Mouse (Mus musculus) hindbrain, embryonic 10.5 days (tissue): ENCODE measurements at regions not wholly inside any gene's neighbourhood (a gene's known extent, or its start where the extent isn't known, plus 50 kb on each side); places are given as distances from the start of the nearest gene placed in this dataset.

ENCODE experiments used
- DNase-seq: peaks from one replicate; pipeline ENCODE4 v3.0.0-alpha.2; 2017; ENCODE audit warnings: low spot score
- H3K27ac ChIP-seq: fragments of 300-500 bp; sonication (generic); 2 replicates; pipeline ENCODE4 v1.5.1; 2016; ENCODE audit warnings: mild to moderate bottlenecking, moderate library complexity
- H3K27me3 ChIP-seq: fragments of 300-500 bp; sonication (generic); 2 replicates; pipeline ENCODE4 v1.6.1; 2016; ENCODE audit warnings: mild to moderate bottlenecking; ENCODE audit not compliant: poor library complexity, insufficient read depth, severe bottlenecking
- H3K36me3 ChIP-seq: fragments of 300-500 bp; sonication (generic); 2 replicates; pipeline ENCODE4 v1.6.1; 2016; ENCODE audit warnings: mild to moderate bottlenecking, moderate library complexity
- H3K4me1 ChIP-seq: fragments of 300-500 bp; sonication (generic); replicated peaks from 2 replicates; pipeline ENCODE4 v1.6.1; 2016; ENCODE audit warnings: mild to moderate bottlenecking
- H3K4me3 ChIP-seq: fragments of 300-500 bp; sonication (generic); 2 replicates; pipeline ENCODE4 v1.5.1; 2016; ENCODE audit warnings: mild to moderate bottlenecking, moderate library complexity
- H3K9me3 ChIP-seq: fragments of 300-500 bp; sonication (generic); 2 replicates; pipeline ENCODE4 v1.6.1; 2016; ENCODE audit warnings: mild to moderate bottlenecking, moderate library complexity
- WGBS: fragments of 180-500 bp; shearing (Covaris S2); methylation state at CpG from one replicate; pipeline ENCODE4 v1.1.7; 2016; 5-methylcytosine and 5-hydroxymethylcytosine counted together

GRCm38 (mm10) chr12:91980321-91980720 is 131.4 kb upstream of the Sel1l start:
- Histone ChIP-seq H3K27ac (no peak overlapping the region), H3K4me1 (no peaks in the 10 kb centered on the region), H3K4me3 (no peak overlapping the region), H3K36me3 (no peaks in the 10 kb centered on the region), H3K27me3 (no peaks in the 10 kb centered on the region), H3K9me3 (no peaks in the 10 kb centered on the region)
- DNase-seq, result no peak
- 80% methylated on average over 7 of the region's 7 CpGs for WGBS

DNA sequence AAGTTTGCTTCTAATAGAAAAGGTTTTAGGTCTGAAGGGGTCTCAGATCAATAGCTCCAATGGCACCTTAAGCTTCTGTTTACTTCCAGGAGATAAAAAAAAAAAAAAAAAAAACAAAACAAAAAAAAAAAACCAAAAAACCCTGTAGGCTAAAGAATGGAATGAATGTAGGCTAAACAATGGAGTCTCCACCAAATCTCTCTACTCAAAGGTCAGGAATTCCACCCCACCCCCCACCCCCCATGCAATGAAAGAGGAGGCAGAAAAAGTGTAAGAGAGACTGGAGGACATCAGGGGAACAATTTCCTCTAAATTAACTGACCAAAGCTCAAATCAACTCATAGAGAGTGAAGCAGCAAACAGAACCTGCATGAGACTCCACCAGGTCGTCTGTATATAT is 122.1 kb upstream of the Sel1l start:
- H3K36me3 ChIP-seq, result no peaks in the 10 kb centered on the region
- 58% methylated on average over 1 of the region's 1 CpGs for WGBS
- H3K9me3 ChIP-seq, result no peaks in the 10 kb centered on the region
- no peak for DNase-seq
- no peaks in the 10 kb centered on the region for H3K27me3 ChIP-seq
- no peaks in the 10 kb centered on the region for H3K4me1 ChIP-seq
- H3K4me3 ChIP-seq, result no peak overlapping the region
- no peak overlapping the region for H3K27ac ChIP-seq

GRCm38 (mm10) chr12:91965937-91966336 is 117.0 kb upstream of the Sel1l start:
- 93% methylated on average over 1 of the region's 1 CpGs for WGBS
- no peak for DNase-seq
- Histone ChIP-seq H3K4me3 (no peak overlapping the region), H3K27ac (no peak overlapping the region), H3K9me3 (no peaks in the 10 kb centered on the region), H3K27me3 (no peaks in the 10 kb centered on the region), H3K36me3 (no peaks in the 10 kb centered on the region), H3K4me1 (no peaks in the 10 kb centered on the region)

DNA sequence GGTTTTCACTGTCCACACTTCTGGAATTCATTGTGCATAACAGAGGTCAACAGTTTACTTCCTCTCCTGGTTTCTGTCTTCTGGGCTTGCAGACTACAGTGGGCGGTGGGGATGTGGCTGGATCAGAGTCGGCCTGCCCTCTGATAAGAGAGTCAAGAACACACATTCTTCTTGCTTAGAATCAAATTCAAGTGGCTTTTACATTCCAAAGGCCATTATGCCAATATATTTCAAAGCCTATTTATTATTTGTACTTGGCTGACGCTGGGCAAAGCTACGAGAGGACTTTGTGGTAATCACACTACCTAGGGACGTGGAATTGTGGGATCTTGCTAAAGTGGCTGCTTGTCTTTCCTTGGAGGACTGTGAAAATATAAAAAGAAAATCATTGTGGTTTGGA is 114.3 kb upstream of the Sel1l start:
- no peaks in the 10 kb centered on the region for H3K27me3 ChIP-seq
- 84% methylated on average over 5 of the region's 5 CpGs for WGBS
- DNase-seq, result no peak
- no peaks in the 10 kb centered on the region for H3K36me3 ChIP-seq
- no peaks in the 10 kb centered on the region for H3K9me3 ChIP-seq
- H3K27ac ChIP-seq, result no peak overlapping the region
- no peak overlapping the region for H3K4me3 ChIP-seq
- no peaks in the 10 kb centered on the region for H3K4me1 ChIP-seq

DNA sequence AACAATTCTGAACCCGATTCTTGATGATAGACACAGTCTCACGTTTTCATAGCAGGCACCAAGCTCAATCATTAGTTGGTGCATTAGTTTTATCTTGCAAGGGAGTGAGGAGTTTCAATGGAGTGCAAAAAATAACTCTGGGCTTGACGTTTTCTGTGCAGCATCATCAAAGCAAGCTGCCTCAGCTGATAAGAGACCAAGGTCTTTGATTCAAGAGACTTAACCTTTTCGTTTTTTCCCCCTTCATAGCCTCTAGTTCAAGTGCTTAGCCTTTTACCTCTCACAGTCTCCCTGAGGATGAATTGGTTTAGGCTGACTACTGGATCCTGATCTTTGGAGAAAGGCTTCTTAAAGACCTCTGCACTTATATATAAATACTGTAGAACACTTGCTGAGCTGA is 109.1 kb upstream of the Sel1l start:
- Histone ChIP-seq H3K4me3 (no peak overlapping the region), H3K27me3 (no peaks in the 10 kb centered on the region), H3K9me3 (no peaks in the 10 kb centered on the region), H3K27ac (no peak overlapping the region), H3K4me1 (no peaks in the 10 kb centered on the region), H3K36me3 (no peaks in the 10 kb centered on the region)
- 75% methylated on average over 4 of the region's 4 CpGs for WGBS
- no peak for DNase-seq

- Histone ChIP-seq H3K9me3 (no peaks in the 10 kb centered on the region), H3K27me3 (no peaks in the 10 kb centered on the region), H3K27ac (no peak overlapping the region), H3K4me1 (no peaks in the 10 kb centered on the region), H3K4me3 (no peak overlapping the region), H3K36me3 (no peaks in the 10 kb centered on the region)
- DNase-seq, result no peak
- 82% methylated on average over 3 of the region's 3 CpGs for WGBS
These were observed 107.5 kb upstream of the Sel1l start for GRCm38 (mm10) chr12:91956411-91956810.

GRCm38 (mm10) chr12:91948602-91949167 is 99.7 kb upstream of the Sel1l start:
- H3K4me1 ChIP-seq, result no peaks in the 10 kb centered on the region
- no peak for DNase-seq
- WGBS, result 88% methylated on average over 8 of the region's 8 CpGs
- H3K27me3 ChIP-seq, result no peaks in the 10 kb centered on the region
- no peak overlapping the region for H3K27ac ChIP-seq
- H3K36me3 ChIP-seq, result no peaks in the 10 kb centered on the region
- no peak overlapping the region for H3K4me3 ChIP-seq
- H3K9me3 ChIP-seq, result no peaks in the 10 kb centered on the region

DNA sequence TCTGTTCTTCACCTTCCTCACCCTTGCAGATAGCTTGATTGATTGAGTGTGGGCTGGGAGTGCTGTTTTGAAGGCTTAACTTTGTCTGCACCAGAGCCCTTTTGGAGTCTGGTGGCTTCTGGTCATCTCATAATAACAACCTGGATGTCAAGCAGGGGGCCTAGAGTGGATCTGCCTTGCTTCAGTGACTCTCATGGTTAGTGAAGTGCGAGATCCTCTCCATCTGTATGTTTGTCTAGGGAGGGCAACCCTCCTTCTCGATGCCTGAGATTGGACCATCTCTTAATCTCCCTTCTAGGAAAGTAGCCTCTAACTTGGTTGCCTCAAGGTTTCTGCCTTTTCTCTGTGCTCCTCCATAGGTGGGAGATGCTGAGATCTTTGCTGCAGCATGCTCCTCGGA is 99.0 kb upstream of the Sel1l start:
- Histone ChIP-seq H3K9me3 (no peaks in the 10 kb centered on the region), H3K36me3 (no peaks in the 10 kb centered on the region), H3K4me3 (no peak overlapping the region), H3K27ac (no peak overlapping the region), H3K4me1 (no peaks in the 10 kb centered on the region), H3K27me3 (no peaks in the 10 kb centered on the region)
- no peak for DNase-seq
- 86% methylated on average over 3 of the region's 3 CpGs for WGBS

DNA sequence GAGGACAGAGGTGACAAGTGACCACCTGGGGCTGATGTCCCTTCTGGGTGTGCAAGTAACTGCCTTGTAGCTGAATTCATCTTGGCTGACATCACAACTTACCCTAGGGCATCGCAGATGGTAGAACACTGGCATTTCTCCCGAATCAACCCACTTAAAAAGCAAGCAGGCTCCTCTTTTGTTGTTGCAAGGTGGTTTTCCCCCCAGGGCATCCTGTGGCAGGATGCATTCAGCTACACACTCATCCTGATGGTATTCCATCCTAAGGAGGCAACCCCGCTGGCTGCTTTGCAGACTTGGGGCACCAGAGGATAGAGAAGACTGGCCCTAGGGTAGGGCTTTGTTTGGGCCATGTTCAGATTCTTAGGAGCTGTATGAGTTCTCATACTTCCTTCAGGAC is 97.6 kb upstream of the Sel1l start:
- H3K4me1 ChIP-seq, result no peaks in the 10 kb centered on the region
- H3K4me3 ChIP-seq, result no peak overlapping the region
- H3K27ac ChIP-seq, result no peak overlapping the region
- DNase-seq, result no peak
- WGBS, result 89% methylated on average over 3 of the region's 3 CpGs
- H3K9me3 ChIP-seq, result no peaks in the 10 kb centered on the region
- no peaks in the 10 kb centered on the region for H3K27me3 ChIP-seq
- no peaks in the 10 kb centered on the region for H3K36me3 ChIP-seq

- no peak for DNase-seq
- no peak overlapping the region for H3K4me3 ChIP-seq
- H3K4me1 ChIP-seq, result no peaks in the 10 kb centered on the region
- no peaks in the 10 kb centered on the region for H3K27me3 ChIP-seq
- H3K27ac ChIP-seq, result no peak overlapping the region
- H3K9me3 ChIP-seq, result no peaks in the 10 kb centered on the region
- H3K36me3 ChIP-seq, result no peaks in the 10 kb centered on the region
- 75% methylated on average over 7 of the region's 7 CpGs for WGBS
These were observed 83.8 kb upstream of the Sel1l start for GRCm38 (mm10) chr12:91932490-91933361.

DNA sequence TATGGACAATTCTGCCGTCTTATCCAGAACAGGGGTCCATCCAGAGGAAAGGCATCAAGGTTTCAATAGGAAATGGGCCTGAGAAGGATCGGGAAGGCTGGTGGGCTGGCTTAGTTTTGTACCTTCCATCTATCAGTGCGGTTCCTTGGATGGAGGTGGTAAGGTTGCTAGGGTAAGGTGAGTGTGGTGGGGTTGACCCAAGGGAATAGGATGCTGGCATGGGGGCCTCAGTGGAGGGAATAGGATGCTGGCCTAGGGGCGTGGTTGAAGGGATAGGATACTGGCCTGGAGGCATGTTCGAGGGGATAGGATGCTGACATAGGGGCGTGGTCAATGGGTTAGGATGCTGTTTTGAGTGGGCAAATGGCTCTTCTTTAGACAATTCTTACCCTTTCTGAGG is 82.6 kb upstream of the Sel1l start:
- Histone ChIP-seq H3K27ac (no peak overlapping the region), H3K9me3 (no peaks in the 10 kb centered on the region), H3K4me1 (no peaks in the 10 kb centered on the region), H3K27me3 (no peaks in the 10 kb centered on the region), H3K36me3 (no peaks in the 10 kb centered on the region), H3K4me3 (no peak overlapping the region)
- WGBS, result 82% methylated on average over 6 of the region's 6 CpGs
- no peak for DNase-seq

- Histone ChIP-seq H3K4me3 (no peak overlapping the region), H3K9me3 (no peaks in the 10 kb centered on the region)
- 81% methylated on average over 7 of the region's 7 CpGs for WGBS
These were observed 80.6 kb upstream of the Sel1l start for GRCm38 (mm10) chr12:91929386-91930054.

DNA sequence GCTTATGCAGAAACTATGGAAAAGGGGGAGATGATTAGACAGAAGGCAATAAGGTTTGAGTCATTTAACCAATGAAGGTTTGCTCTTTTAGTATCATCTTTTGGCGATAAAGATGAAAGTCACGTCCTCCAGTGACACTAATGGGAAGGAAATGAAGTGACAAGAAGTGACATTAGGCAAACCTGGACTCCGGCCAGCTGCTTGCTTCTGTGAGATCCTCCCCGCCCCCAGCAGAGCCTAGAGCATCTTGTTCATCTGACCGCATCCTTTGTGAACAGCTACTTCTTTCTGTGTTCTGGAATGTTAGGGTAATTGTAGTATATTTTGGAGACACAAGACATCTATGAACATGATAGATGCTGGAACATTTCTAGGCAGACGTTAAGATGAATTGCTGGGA is 78.6 kb upstream of the Sel1l start:
- Histone ChIP-seq H3K27ac (no peak overlapping the region), H3K27me3 (no peaks in the 10 kb centered on the region), H3K36me3 (no peaks in the 10 kb centered on the region), H3K9me3 (no peaks in the 10 kb centered on the region), H3K4me3 (no peak overlapping the region), H3K4me1 (no peaks in the 10 kb centered on the region)
- no peak for DNase-seq
- WGBS, result 85% methylated on average over 6 of the region's 6 CpGs

More at GRCm38 (mm10) chr12:91929386-91930054, 80.6 kb upstream of the Sel1l start:
- no peaks in the 10 kb centered on the region for H3K4me1 ChIP-seq
- no peak for DNase-seq
- no peak overlapping the region for H3K27ac ChIP-seq
- no peaks in the 10 kb centered on the region for H3K36me3 ChIP-seq
- no peaks in the 10 kb centered on the region for H3K27me3 ChIP-seq
